Mouse (Mus musculus): ENCODE data around the gene Sec13.
"Not testable (repeated sequence)": the region's sequence is repeated elsewhere in the genome, so short reads cannot be mapped to it uniquely, and the experiment has no call there.

Gene Sec13

GRCm38 (mm10) chr6:113721061-113721460, 19.5 kb downstream of the Sec13 start:
- H3K27me3 ChIP-seq (ENCODE audit: insufficient read depth, low read length) = no peaks in the 10 kb centered on the region
- H3K4me3 ChIP-seq (replicated peaks; ENCODE audit: low read length) = no peak overlapping the region
- H3K4me1 ChIP-seq (replicated peaks; ENCODE audit: low read depth, low read length) = peaks cover 14% of the 10 kb centered on the region; the same call in 1 of the 2 replicates
- H3K9me3 ChIP-seq (ENCODE audit: low read length) = no peaks in the 10 kb centered on the region
- TF ChIP-seq CTCF (conservative IDR thresholded peaks at IDR 0.05; ENCODE audit: low read length) (no peak), NANOG (IDR thresholded peaks at IDR 0.05; ENCODE audit: borderline replicate concordance, low read length) (no peak), POU5F1 (IDR thresholded peaks at IDR 0.05; ENCODE audit: borderline replicate concordance, low read length) (no peak)
- H3K36me3 ChIP-seq (ENCODE audit: insufficient read depth, low read length) = peaks cover 100% of the 10 kb centered on the region

- TF ChIP-seq POU5F1 (IDR thresholded peaks at IDR 0.05; ENCODE audit: borderline replicate concordance, low read length) = no peak
- TF ChIP-seq CTCF (conservative IDR thresholded peaks at IDR 0.05; ENCODE audit: low read length) = no peak
- no peak for TF ChIP-seq NANOG (IDR thresholded peaks at IDR 0.05; ENCODE audit: borderline replicate concordance, low read length)
- H3K27me3 ChIP-seq (ENCODE audit: insufficient read depth, low read length) = no peaks in the 10 kb centered on the region
Measured at GRCm38 (mm10) chr6:113719878-113720277, 20.7 kb downstream of the Sec13 start, which contains the start of gene Ghrl. TSS of gene Ghrl (minus strand) at chr6:113719880.

GRCm38 (mm10) chr6:113717541-113717940, 23.0 kb downstream of the Sec13 start:
- H3K4me3 ChIP-seq (replicated peaks; ENCODE audit: low read length) = no peak overlapping the region
- peaks cover 100% of the 10 kb centered on the region for H3K36me3 ChIP-seq (ENCODE audit: insufficient read depth, low read length)
- TF ChIP-seq NANOG (IDR thresholded peaks at IDR 0.05; ENCODE audit: borderline replicate concordance, low read length) (no peak), POU5F1 (IDR thresholded peaks at IDR 0.05; ENCODE audit: borderline replicate concordance, low read length) (no peak), CTCF (conservative IDR thresholded peaks at IDR 0.05; ENCODE audit: low read length) (no peak)
- H3K9me3 ChIP-seq (ENCODE audit: low read length) = no peaks in the 10 kb centered on the region
- peaks cover 32% of the 10 kb centered on the region for H3K4me1 ChIP-seq (replicated peaks; ENCODE audit: low read depth, low read length)
- H3K27me3 ChIP-seq (ENCODE audit: insufficient read depth, low read length) = no peaks in the 10 kb centered on the region

More at GRCm38 (mm10) chr6:113719878-113720277, 20.7 kb downstream of the Sec13 start, which contains the start of gene Ghrl:
- peaks cover 21% of the 10 kb centered on the region for H3K4me1 ChIP-seq (replicated peaks; ENCODE audit: low read depth, low read length)
- no peak within 1 kb of the TSS for H3K4me3 ChIP-seq (replicated peaks; ENCODE audit: low read length)
- peaks cover 100% of the 10 kb centered on the region for H3K36me3 ChIP-seq (ENCODE audit: insufficient read depth, low read length)
- H3K9me3 ChIP-seq (ENCODE audit: low read length) = no peaks in the 10 kb centered on the region

- Histone ChIP-seq H3K36me3 (ENCODE audit: insufficient read depth, low read length) (peaks cover 99% of the 10 kb centered on the region), H3K9me3 (ENCODE audit: low read length) (no peaks in the 10 kb centered on the region), H3K27me3 (ENCODE audit: insufficient read depth, low read length) (no peaks in the 10 kb centered on the region), H3K4me3 (replicated peaks; ENCODE audit: low read length) (no peak overlapping the region), H3K4me1 (replicated peaks; ENCODE audit: low read depth, low read length) (peaks cover 32% of the 10 kb centered on the region)
- TF ChIP-seq NANOG (IDR thresholded peaks at IDR 0.05; ENCODE audit: borderline replicate concordance, low read length) (no peak), CTCF (conservative IDR thresholded peaks at IDR 0.05; ENCODE audit: low read length) (no peak), POU5F1 (IDR thresholded peaks at IDR 0.05; ENCODE audit: borderline replicate concordance, low read length) (no peak)
Measured at GRCm38 (mm10) chr6:113714797-113715196, 25.7 kb downstream of the Sec13 start.

- no peak overlapping the region for H3K4me3 ChIP-seq (replicated peaks; ENCODE audit: low read length)
- TF ChIP-seq POU5F1 (IDR thresholded peaks at IDR 0.05; ENCODE audit: borderline replicate concordance, low read length) = no peak
- peaks cover 99% of the 10 kb centered on the region for H3K36me3 ChIP-seq (ENCODE audit: insufficient read depth, low read length)
Measured at GRCm38 (mm10) chr6:113714276-113714675, 26.3 kb downstream of the Sec13 start.

GRCm38 (mm10) chr6:113713389-113713788, 27.2 kb downstream of the Sec13 start:
- peaks cover 99% of the 10 kb centered on the region for H3K36me3 ChIP-seq (ENCODE audit: insufficient read depth, low read length)
- peaks cover 30% of the 10 kb centered on the region for H3K4me1 ChIP-seq (replicated peaks; ENCODE audit: low read depth, low read length)
- H3K27me3 ChIP-seq (ENCODE audit: insufficient read depth, low read length); H3K4me3 ChIP-seq (replicated peaks; ENCODE audit: low read length); H3K9me3 ChIP-seq (ENCODE audit: low read length): not testable (repeated sequence)

More at GRCm38 (mm10) chr6:113714276-113714675, 26.3 kb downstream of the Sec13 start:
- Histone ChIP-seq H3K4me1 (replicated peaks; ENCODE audit: low read depth, low read length) (peaks cover 32% of the 10 kb centered on the region), H3K27me3 (ENCODE audit: insufficient read depth, low read length) (no peaks in the 10 kb centered on the region), H3K9me3 (ENCODE audit: low read length) (no peaks in the 10 kb centered on the region)

GRCm38 (mm10) chr6:113712718-113713117, 27.8 kb downstream of the Sec13 start:
- Histone ChIP-seq H3K36me3 (ENCODE audit: insufficient read depth, low read length) (peaks cover 99% of the 10 kb centered on the region), H3K27me3 (ENCODE audit: insufficient read depth, low read length) (no peaks in the 10 kb centered on the region), H3K4me1 (replicated peaks; ENCODE audit: low read depth, low read length) (peaks cover 25% of the 10 kb centered on the region), H3K9me3 (ENCODE audit: low read length) (no peaks in the 10 kb centered on the region), H3K4me3 (replicated peaks; ENCODE audit: low read length) (no peak overlapping the region)
- TF ChIP-seq CTCF (conservative IDR thresholded peaks at IDR 0.05; ENCODE audit: low read length) = no peak
- TF ChIP-seq NANOG (IDR thresholded peaks at IDR 0.05; ENCODE audit: borderline replicate concordance, low read length) = no peak
- TF ChIP-seq POU5F1 (IDR thresholded peaks at IDR 0.05; ENCODE audit: borderline replicate concordance, low read length) = no peak

- peaks cover 70% of the 10 kb centered on the region for H3K36me3 ChIP-seq (ENCODE audit: insufficient read depth, low read length)
- H3K4me3 ChIP-seq (replicated peaks; ENCODE audit: low read length) = peak overlapping the region; percentile 95
- peaks cover 63% of the 10 kb centered on the region for H3K4me1 ChIP-seq (replicated peaks; ENCODE audit: low read depth, low read length)
- TF ChIP-seq POU5F1 (IDR thresholded peaks at IDR 0.05; ENCODE audit: borderline replicate concordance, low read length) (no peak), CTCF (conservative IDR thresholded peaks at IDR 0.05; ENCODE audit: low read length) (no peak), NANOG (IDR thresholded peaks at IDR 0.05; ENCODE audit: borderline replicate concordance, low read length) (no peak)
- H3K27me3 ChIP-seq (ENCODE audit: insufficient read depth, low read length) = no peaks in the 10 kb centered on the region
- H3K9me3 ChIP-seq (ENCODE audit: low read length) = no peaks in the 10 kb centered on the region
Measured at GRCm38 (mm10) chr6:113697222-113698205, 43.0 kb downstream of the Sec13 start.
